Mouse (Mus musculus): ENCODE measurements around the gene Asah2.

The Asah2 gene

DNA sequence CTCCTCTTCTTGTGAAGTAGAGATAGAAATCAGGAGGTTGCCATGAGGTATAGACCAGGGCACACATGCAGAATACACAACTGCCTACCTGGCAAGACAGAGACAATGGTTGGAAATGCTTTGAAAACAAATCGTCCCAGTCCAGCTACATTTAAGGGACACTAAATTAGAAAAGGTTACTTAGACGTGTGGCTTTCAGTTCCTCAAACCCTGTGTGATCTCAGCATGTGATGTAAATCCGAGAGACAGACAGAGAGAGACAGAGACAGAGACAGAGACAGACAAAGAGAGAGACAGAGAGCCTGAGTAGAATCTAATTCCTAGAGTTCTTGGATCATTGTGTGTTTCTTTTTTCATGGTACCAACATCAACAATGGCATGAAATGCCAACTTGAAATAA lies 136.6 kb downstream of the Asah2 start:
- DNase-seq: no peak

DNA sequence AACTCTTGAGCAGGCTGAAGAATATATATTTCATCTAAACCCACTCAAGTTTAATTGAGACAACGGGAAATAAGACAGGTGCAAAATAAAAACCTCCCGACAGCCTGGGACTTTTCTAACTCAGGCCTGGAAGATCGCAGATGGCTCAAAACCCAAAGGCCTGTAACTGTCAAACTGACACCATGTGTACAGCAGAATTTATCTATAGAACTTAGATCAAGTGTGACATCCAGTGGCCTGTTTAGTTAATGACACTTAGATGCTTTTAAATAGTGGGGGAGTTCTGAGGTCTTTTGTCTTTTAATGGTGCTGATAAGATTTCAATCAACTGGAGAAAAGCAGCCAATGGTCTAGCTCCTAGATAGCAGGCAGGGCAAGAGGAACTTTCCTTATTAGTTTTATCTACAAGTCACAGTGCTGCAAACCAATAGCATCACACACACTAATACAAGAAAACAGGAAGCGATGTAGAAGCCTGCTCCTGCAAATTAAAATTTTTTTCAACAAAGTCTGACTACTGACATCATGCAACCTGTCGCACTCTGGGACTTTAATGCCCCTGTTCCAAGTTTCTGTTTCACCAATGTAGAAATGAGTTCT lies 140.0 kb downstream of the Asah2 start:
- no peak for DNase-seq

DNA sequence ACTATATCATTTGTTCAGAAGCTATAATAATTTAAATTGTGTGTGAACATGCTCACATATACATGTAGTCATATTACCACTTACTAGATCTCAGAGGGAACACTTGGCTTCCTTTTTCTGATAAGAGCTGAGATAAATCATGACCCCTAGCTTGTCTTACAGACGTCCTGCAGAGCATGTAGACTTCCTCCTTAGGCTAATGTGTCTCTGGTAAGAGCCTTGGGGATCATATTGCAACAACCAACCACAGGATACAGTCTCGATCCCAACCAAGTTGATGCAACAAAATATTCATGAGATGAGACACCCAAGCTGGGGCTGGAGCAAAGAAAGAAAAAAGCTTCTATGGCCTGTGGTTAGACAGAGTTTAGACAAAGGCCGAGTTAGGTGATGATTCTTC lies 144.9 kb downstream of the Asah2 start:
- no peak for DNase-seq

DNA sequence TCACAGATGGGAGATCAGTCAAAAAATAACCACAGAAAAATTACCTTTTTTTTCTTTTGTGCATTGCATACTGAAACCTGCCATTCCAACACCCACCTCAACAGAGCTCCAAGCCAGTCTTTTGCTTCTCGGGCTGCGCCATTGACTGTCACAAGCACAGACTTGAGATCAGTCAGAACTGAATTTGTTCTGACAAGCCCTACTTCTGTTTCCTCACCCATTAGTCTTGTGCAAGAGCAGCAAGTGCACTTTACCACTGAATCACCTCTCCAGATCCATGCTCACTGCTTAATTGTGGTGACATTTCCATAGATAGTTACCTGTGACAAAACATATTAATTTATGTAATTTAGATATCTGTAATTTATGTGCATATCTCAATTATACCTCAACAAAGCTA lies 147.6 kb downstream of the Asah2 start:
- no peak for DNase-seq

DNA sequence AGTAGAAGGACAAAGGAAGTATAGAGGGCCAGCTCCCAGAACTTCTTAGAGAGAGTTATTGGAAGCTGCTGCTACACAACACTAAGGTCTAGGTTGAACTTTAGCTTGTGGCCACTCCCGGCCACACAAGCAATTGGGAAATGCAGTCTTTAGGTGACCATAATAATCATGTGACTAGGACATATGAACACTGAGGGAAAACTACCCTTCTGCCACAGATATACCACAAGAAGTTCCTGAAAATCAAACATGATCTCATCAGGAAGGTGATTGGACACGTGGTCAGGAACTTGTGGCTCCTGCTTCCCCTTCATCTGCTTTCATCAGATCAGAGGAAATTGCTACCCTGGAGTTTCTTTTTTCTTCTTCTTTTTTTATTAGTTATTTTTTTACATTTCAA lies 151.7 kb downstream of the Asah2 start:
- no peak for DNase-seq

DNA sequence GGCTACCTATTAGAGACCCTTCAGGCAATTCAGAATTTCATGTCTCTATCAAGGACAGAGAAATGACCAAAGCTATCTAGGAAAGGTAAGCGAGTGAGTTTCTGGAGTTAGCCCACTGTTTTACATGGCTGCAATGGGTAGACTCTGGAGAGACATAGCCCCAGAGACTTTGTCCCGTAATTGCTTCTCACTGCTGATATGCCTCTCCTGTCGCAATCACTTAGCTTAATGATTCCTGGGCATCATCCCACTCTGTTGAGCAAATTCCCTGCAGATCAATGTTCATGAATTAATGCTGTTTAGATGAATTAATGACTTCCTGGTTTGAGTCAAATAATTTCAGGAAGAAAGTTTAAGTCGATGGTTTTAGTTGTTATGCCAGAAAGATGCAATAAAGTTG lies 153.3 kb downstream of the Asah2 start:
- no peak for DNase-seq

DNA sequence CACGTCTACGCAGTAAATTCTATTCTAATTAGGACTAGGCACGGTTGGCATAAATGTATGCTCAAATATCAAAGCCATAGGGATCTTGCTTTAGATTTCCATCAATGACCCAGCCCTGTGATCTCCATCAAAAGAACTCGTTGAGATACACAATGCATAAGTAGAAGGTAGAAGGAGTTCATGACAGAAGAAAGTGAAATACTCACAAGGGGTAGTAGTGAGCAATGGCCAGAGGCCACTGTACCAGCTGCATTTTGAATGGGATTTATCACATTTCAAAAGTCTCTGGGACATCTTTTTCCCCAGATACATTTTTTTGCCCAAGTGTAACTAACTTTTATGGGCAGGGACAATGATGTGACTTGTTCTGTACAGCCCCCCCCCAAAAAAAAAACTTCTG lies 153.7 kb downstream of the Asah2 start:
- DNase-seq: no peak

DNA sequence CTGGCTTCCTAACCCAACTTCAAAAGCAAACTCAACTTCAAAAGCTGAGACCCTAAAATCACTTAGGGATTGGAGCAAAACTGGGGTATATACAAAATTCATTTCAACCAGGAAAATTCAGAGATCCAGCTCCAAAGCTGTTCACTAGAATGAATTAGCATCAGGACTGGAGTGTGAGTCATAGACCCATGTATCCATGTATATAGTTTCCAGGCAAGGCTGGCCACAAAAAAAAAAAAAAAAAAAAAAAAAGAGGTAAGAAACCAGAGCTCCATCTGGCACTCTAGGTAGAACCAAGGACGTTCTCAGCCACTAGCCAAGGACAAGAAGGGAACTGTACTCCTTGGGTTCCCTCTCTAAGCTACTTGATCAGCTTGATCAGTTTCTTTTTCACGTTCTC lies 154.2 kb downstream of the Asah2 start:
- no peak for DNase-seq

DNA sequence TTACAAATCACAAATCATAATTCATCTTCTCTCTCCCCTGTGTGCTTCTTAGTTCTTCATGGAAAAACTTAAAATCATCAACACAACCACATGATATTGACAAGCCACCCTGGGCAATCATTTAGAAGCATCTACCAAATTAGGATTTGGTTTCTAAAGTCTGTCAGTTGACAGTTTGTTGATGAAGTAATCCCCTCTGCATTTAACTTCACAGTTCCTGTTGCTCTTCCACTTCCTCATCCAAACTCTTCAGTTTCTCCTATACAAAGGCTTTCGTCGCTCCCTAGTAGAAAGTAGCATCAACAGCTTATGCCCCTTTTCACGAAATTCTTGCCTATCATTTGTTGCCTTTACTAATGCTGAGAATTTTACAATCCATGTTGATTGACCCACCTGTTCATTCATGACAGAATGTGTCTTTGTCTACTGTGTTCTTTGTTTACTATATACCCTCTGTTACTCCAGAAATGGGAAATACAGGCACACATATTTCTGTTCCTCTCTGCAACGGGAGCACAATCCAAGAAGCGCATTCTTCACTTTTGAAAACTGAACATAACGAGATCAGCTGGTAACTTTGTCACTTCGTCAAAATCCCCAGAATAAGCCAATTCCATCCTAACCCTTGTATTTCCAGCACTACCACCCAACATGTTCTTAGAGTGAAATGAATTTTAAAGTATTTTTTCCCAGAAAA lies 157.1 kb downstream of the Asah2 start:
- DNase-seq: no peak

Data from thymus, postnatal 14 days (tissue).